Mouse (Mus musculus): Measurements from ENCODE around the gene Lrch1.
A peak's percentile ranks its signal among the peaks of the same experiment; 100 is the strongest.

Gene Lrch1

DNA sequence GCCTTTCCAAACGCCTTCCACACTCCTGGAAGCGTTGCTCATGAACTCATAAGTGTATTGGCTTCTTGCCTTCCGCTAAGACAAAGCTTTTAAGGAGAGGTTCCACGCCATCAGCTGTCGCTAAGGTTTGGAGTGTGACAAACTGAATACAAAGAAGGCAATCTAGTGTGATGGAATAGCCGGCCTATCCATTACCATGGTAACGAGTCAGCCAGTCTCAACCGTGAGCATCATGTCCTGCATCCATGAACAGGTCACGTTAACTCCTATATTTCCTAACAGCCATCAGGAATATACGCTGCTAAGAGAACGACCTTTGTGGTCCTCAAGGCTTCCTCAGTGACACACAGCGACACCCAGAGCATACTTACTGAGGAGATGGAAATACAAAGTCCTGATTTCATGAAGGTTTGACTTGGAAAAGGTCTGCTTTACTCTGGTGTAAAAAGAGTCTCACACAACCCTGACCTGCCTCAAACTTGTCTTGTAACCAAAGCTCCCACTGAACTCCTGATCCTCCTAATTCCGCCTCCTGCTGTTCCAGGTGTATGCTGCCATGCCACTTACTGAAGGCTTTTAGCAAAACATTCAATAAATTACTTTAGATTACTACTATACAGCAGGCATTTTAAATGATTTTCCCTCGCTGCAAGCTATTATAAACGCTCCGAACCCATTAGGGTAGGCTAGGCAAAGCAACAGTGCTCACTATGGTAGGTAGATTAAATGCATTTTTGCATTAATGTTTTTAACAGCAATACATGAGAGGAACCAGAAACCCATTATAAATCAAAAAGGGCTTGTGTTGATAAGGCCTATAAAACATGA is 149.4 kb downstream of the Lrch1 start:
- no peak for DNase-seq

DNA sequence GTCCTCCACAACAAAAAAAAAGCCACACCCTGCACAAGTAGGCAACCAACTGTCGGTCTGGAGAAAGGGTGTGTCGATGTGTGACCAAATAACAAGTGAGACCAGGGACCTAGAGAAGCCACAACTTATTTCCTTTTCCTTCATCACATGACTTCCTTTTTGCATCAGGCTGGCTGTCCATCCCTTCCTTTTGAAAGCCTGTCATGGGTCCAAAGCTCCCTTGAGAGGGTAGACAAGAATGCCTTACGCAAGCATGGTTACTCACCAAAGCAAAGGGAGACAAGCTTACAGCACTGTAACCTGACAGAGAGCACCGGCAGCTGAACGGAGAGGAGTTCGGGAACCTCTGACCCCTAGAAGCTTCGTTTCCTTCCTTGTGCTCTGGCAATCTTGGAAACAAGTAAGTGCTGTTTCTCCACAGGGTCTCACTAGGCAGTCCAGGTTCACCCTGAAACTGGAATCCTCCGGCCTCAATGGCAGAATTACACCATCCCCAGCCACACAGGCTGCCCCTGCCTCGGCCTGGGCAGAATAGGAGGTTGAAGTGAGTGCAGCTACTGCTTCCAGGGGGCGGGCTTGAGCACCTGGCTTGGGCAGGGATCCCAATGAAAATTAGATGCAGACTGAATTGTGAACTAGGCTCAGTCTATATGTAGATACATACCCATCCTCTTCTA is 150.2 kb downstream of the Lrch1 start:
- DNase-seq: no peak

DNA sequence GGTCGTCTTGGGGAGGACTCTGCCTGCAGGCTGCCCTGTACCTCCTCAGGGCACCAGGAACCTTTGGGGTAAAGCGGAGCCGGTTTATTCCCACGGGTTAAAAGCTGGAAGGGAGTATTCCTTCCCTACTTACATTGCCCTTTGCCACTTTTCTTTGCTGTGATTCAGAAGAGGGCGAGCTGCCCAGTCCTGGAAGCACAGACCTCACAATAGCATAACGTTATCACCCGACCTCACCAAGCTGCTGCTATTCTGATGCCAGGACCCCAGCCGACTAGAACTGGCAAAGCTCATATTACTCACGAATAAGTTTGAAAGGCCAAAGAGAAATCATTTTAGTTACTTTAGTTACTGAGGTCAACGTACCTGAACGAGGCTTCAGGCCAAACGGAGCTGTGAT is 152.7 kb downstream of the Lrch1 start:
- no peak for DNase-seq

- no peak for DNase-seq
Observed at GRCm38 (mm10) chr14:74792793-74793192, 154.9 kb downstream of the Lrch1 start.

DNA sequence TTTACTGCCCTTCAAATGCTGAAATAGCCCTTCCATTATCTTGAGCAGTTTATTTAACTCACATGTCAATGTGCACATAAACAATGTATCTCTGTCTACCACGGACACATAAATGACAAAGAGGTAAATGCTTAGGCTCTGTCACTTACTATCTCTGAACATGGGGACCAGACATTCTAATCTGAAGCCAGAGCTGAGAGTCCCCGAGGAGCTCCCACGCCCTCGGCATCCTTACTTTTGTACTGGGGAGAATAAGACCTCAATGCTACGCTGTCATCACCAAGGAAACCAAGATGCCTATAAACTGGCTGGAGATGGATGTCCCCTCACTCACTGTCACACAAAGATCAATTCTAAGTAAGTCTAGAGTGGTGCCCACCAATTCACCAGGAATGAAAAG is 157.1 kb downstream of the Lrch1 start:
- DNase-seq: no peak

DNA sequence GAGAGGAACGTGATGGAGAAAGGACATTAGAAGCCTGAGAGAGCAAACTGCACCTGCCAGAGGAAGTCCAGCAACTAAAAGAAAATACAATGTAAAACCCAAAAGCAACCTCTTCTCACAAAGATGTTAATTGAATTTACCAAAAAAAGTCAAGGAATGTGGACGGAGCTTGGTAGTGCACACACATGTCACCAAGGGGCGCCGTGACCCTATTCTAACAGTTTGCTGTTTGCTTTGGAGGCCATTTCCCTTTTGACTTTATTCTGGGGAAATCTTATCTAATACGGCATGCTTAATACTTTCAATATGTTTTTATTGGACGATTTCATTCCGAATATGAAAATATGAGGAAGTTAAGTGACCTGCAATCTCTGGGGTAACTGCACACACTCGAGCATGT is 158.9 kb downstream of the Lrch1 start:
- no peak for DNase-seq

- DNase-seq: no peak
Observed at GRCm38 (mm10) chr14:74787717-74788116, 160.0 kb downstream of the Lrch1 start.

DNA sequence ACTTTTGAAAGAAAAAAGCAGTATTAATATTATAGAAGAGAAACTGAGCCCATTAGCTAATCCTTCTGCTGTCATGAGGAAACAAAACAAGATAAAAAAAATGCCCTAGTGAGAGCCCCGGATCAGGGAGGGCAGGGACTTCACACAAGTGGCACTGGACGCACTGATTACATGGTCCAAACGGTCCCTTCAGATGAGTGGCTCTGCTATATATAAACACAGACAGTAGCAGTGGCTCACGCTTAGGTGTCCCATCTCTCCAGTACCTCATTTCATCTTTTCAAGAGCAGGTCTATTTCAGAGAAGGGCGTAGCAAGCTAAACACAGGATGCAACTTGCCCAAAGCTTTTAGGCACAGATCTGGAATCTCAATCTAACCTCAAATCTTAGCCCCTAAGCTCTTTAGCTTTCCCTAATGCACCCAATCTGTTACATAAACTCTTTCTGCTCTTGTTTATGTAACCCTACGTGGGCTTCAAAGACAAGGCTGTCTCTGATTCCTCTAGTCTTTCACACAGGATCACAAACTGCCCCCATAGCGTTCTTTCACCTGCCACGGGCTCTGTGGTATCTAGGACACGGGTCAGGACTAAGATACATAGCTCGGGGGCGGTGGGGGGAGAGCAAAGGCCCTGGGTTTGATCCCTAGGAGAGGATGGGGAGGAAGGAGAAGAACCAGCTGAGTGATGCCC is 163.3 kb downstream of the Lrch1 start:
- no peak for DNase-seq

DNA sequence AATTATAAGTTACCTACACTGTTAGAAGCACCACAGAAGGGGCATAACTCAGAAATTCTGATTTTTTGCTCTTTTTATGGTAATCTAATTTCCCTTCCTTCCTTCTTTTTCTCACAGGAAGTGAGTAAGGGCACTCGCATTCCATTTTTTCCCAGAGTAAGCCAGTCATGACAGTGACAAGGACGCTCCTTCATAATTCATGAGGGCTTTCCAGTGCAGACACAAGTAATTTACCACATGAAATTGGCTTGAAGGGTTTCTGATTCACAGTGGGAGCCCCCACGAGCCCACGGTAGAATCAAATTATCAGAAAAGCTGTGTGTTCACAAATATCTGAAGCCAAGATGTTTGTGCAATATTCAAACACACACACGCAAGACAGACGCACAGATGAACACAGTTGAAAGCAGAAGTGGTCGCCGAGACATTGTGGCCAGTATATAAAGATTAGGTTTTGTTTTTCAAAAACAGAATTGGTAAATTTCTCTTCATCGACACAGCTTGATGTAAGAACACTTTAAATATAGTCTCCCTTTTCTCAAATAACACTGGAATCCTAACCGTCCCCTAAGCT is 173.5 kb downstream of the Lrch1 start:
- DNase-seq: no peak

DNA sequence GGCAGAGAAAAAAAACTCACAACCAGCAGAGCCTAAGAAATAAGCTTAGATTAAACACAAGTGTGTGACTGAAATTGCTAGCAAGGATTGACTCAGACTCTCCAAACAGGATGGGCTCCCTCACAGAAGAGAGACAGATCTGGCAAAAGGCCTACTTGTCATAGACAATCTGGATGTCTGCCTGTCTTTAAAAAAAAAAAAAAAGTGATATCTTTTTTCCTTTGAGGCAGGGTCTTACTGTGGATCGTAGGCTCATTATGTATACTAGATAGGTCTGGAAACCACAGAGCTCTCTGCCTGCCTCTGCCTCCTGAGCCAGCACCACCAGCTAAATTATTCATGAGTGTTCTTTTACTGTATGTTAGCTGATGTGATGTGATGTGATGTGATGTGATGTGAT is 179.8 kb downstream of the Lrch1 start:
- DNase-seq: no peak

- peak; percentile 89 to 90 for DNase-seq
Observed at GRCm38 (mm10) chr14:74764191-74764918, 183.3 kb downstream of the Lrch1 start.

- no peak for DNase-seq
Observed at GRCm38 (mm10) chr14:74736850-74737249, 210.8 kb downstream of the Lrch1 start.

DNA sequence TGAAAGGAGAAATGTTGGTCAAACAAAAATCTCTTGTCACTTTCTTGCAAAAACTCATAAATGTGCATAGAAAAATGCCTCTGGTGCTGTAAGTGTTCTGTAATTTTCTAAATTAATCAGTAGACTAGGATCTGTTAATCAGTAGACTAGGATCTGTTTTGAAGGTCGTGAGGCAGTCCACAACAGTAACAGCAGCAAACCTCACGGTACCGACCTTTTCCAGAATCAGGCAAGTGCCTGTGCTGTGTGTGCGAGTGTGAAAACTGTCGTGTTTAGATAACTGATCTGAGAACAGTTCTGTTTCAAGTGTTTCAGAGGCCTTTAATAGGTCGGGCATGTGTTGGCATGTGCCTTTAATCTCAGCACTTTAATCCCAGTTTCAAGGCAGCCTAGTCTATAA is 212.2 kb downstream of the Lrch1 start:
- no peak for DNase-seq

- DNase-seq: no peak
Observed at GRCm38 (mm10) chr14:74733397-74733796, 214.3 kb downstream of the Lrch1 start.

DNA sequence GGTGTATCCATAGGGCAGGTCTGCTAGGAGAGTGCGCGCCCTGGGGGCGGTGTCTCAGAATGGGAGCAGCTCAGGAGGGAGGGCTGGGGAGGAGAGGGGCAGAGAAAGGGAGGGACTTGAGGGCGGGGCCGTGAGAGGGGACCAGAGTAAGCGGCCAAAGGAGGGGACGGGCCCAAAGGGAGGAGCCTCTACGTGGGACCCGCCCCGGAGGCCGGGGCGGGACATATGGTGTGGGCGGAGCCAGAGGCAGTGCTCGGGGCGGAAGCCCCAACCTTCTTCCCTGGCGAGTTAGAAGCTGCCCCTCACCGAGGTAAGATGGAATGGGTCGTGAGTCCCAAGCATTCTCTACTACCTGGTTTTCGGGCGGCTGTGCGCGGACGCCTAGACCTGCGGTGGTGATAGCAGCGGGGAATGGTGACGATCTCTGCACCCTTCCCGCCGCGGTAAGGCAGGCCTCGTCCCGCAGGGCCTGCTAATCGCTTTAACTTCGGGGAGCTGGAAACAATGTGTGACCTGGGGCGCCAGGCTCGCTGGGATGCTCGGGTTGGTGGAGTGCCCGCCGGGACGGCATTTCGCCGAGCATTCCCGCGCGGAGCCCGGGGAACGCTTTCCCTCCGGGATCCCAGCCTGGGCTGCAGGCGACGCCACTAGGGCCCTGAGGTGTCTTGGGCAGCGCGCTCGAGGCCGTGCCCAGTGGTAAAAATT is 215.4 kb downstream of the Lrch1 start, which contains the start of gene Esd:
Esd (plus strand) TSS at position 219 of the 705 bp plus-strand sequence.
- peak; percentile 97 for DNase-seq

DNA sequence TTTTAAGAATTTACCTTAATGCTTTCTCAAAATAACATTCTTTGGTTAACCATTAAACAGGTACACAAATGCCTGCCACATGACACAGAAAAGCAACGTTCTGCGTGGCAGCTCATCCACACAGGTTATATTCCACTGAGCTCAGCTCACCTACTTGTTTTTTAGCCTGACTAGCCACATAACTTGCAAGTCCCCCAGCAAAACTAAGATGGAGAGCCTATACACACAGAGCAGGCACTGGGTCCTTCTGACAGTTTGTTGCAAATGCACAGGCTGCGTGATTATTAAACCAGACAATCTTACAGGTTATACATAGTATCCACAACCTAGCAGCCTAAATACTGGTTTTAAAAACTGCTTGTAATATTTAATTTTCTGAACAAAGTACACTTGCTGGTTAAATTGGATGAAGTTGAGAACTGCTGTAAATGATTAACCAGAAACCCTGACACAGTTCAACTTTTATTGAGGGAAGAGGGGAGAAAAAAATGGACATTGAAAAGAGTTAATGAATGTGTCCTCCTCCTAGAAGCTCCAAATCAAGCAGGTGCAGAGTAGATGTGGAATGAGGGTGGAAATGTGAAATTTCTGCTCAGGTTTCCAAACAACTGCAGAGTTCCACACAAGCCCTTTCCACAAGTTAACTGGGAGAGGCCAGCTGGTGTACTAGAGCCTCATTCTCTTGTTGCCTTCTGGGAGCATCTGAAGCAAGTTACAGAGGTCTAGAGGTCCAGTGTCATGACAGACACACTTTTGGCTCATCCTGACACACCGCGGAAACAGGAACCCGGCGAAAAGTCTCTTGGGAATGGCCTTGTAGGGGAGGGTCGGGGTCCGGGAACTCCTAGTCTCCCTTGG is 216.2 kb downstream of the Lrch1 start:
- no peak for DNase-seq

DNA sequence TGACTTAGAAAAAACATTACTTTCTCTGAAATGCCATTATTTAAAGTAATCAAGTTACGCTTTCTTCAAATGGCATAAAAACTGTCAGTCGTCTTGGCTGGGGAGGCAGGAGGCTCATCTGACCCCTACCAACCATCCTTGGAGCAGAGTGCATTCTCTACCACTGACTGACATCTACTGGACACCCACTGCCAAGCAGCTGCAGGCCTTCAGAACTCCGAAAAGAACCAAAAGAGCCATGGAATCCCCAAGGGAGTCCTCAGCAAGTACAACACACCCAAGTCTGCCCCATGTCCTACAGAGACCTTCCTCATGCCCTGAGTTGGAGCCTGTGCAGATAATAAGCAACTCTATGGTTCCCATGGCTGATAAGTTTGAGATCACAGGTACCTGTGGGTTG is 224.1 kb downstream of the Lrch1 start:
- DNase-seq: no peak

DNA sequence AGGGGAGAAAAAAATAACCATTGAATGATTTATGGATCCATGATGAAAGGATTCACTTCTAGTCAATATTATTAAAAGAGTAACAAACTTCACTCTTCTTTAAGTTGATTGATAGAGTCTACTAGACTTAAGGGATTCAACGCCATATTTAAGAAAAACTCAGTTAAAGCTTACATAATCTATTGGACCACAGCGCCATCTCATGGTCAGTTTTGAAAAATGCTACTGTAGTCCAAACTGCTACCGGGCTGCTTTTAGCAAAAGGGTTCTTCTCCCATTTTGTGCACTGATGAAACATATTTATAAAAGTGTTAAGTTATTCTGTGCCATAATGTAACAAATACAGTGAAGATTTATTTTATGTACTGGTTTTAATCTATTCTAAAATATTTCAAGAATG is 238.6 kb downstream of the Lrch1 start:
- DNase-seq: peak; percentile 48 to 58
